Mouse (Mus musculus) kidney, adult 2 months (tissue): ENCODE data around the gene Hand2.

ENCODE experiments used
- CTCF ChIP-seq: fragments of 200-500 bp; conservative IDR thresholded peaks from 2 replicates; pipeline ENCODE4 v1.5.1; 2011; ENCODE audit warnings: low read depth, mild to moderate bottlenecking, control low read depth, low read length, moderate library complexity, mixed read lengths; ENCODE audit not compliant: insufficient read depth, insufficient read length
- POLR2A ChIP-seq: fragments of 200-500 bp; IDR thresholded peaks from one replicate; pipeline ENCODE4 v1.6.1; 2011; ENCODE audit warnings: low read depth, low read length, control low read depth

- TF ChIP-seq CTCF (no peak), POLR2A (no peak)
These were observed 11.2 kb downstream of the Hand2 start for GRCm38 (mm10) chr8:57331727-57332630.
